Mouse (Mus musculus) neural tube, embryonic 14.5 days (tissue): ENCODE data around the gene Lrp2. TPM values are rescaled to one million over a fixed set of nuclear protein-coding genes. Genes with fewer than 3 reads are reported as not detected.

ENCODE experiments used
- ATAC-seq: fragments of 200-750 bp; cut with Nextera tagmentation; 2 replicates; pipeline ENCODE4 v1.8.0; 2017; ENCODE audit warnings: low read depth, mild to moderate bottlenecking, moderate TSS enrichment, moderate library complexity
- H3K27ac ChIP-seq: fragments of 300-500 bp; sonication (generic); 2 replicates; pipeline ENCODE4 v1.5.1; 2014; ENCODE audit warnings: low read depth, mild to moderate bottlenecking, control low read depth, low read length, moderate library complexity, mixed read lengths
- H3K27me3 ChIP-seq: fragments of 300-500 bp; sonication (generic); 2 replicates; pipeline ENCODE4 v1.6.1; 2014; ENCODE audit warnings: low read length; ENCODE audit not compliant: control insufficient read depth, insufficient read depth
- H3K36me3 ChIP-seq: fragments of 300-500 bp; sonication (generic); 2 replicates; pipeline ENCODE4 v1.6.1; 2014; ENCODE audit warnings: low read length, mixed read lengths; ENCODE audit not compliant: control insufficient read depth, insufficient read depth
- H3K4me1 ChIP-seq: fragments of 300-500 bp; sonication (generic); 2 replicates; pipeline ENCODE4 v1.6.1; 2014; ENCODE audit warnings: low read length; ENCODE audit not compliant: control insufficient read depth, insufficient read depth
- H3K4me2 ChIP-seq: fragments of 300-500 bp; sonication (generic); 2 replicates; pipeline ENCODE4 v1.6.1; 2014; ENCODE audit warnings: mild to moderate bottlenecking, low read depth, low read length, control low read depth
- H3K4me3 ChIP-seq: fragments of 300-500 bp; sonication (generic); 2 replicates; pipeline ENCODE4 v1.5.1; 2014; ENCODE audit warnings: low read depth, low read length, control low read depth, mixed read lengths
- H3K9ac ChIP-seq: fragments of 300-500 bp; sonication (generic); replicated peaks from 2 replicates; pipeline ENCODE4 v1.6.1; 2014; ENCODE audit warnings: low read depth, mild to moderate bottlenecking, control low read depth, low read length, mixed read lengths
- H3K9me3 ChIP-seq: fragments of 300-500 bp; sonication (generic); 2 replicates; pipeline ENCODE4 v1.6.1; 2016; ENCODE audit warnings: low read length; ENCODE audit not compliant: control insufficient read depth
- WGBS: fragments of 180-500 bp; shearing (Covaris S2); extraction: QIAGEN DNeasy Blood & Tissue Kit; methylation state at CpG from one replicate; pipeline ENCODE4 v1.1.7; 2014; 5-methylcytosine and 5-hydroxymethylcytosine counted together
- polyA plus RNA-seq: library from polyadenylated mRNA; unstranded; fragments of >200 nt; fragmentation: Nextera tagmentation; extraction: Ambion mirVana; gene quantifications from 2 replicates; pipeline ENCODE4 v1.2.1, GENCODE M21; 2014

The Lrp2 gene
- polyA plus RNA-seq, 1 experiment from 2014 or later, result 1.8 TPM

GRCm38 (mm10) chr2:69463609-69464008, 122.3 kb downstream of the Lrp2 start:
- 83% methylated on average over 6 of the region's 6 CpGs for WGBS
- H3K4me3 ChIP-seq, result no peak overlapping the region
- no peak overlapping the region for H3K9ac ChIP-seq
- no peaks in the 10 kb centered on the region for H3K9me3 ChIP-seq
- H3K4me1 ChIP-seq, result no peaks in the 10 kb centered on the region
- no peak for ATAC-seq
- no peak overlapping the region for H3K27ac ChIP-seq
- no peaks in the 10 kb centered on the region for H3K27me3 ChIP-seq
- no peak overlapping the region for H3K4me2 ChIP-seq
- H3K36me3 ChIP-seq, result no peaks in the 10 kb centered on the region

DNA sequence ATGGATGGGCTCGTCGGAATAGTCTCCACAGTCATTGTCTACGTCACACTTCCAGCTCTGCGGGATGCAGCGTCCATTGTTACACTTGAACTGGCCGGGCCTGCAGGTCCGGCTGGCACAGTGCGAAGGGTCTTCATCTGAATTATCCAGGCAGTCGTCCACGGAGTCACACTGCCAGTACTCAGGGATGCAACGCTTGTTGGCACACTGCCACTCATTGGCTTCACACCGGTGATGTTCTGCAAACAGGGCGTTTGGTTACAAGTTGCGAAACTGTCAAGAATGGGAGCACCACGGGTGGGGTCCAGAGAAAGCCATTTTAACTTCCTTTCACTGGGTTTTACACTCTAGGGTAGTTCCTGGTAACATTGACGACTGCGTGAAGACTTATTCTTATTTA, 126.4 kb downstream of the Lrp2 start:
- H3K36me3 ChIP-seq, result no peaks in the 10 kb centered on the region
- no peak overlapping the region for H3K27ac ChIP-seq
- ATAC-seq, result no peak
- H3K4me2 ChIP-seq, result no peak overlapping the region
- no peaks in the 10 kb centered on the region for H3K9me3 ChIP-seq
- no peaks in the 10 kb centered on the region for H3K4me1 ChIP-seq
- no peak overlapping the region for H3K4me3 ChIP-seq
- no peak overlapping the region for H3K9ac ChIP-seq
- H3K27me3 ChIP-seq, result no peaks in the 10 kb centered on the region
- WGBS, result 83% methylated on average over 17 of the region's 17 CpGs

GRCm38 (mm10) chr2:69451128-69451527, 134.7 kb downstream of the Lrp2 start:
- no peak overlapping the region for H3K4me2 ChIP-seq
- H3K27ac ChIP-seq, result no peak overlapping the region
- H3K9ac ChIP-seq, result no peak overlapping the region
- no peak overlapping the region for H3K4me3 ChIP-seq
- H3K9me3 ChIP-seq, result no peaks in the 10 kb centered on the region
- no peaks in the 10 kb centered on the region for H3K36me3 ChIP-seq
- no peaks in the 10 kb centered on the region for H3K27me3 ChIP-seq
- 76% methylated on average over 5 of the region's 5 CpGs for WGBS
- H3K4me1 ChIP-seq, result no peaks in the 10 kb centered on the region
- ATAC-seq, result no peak

DNA sequence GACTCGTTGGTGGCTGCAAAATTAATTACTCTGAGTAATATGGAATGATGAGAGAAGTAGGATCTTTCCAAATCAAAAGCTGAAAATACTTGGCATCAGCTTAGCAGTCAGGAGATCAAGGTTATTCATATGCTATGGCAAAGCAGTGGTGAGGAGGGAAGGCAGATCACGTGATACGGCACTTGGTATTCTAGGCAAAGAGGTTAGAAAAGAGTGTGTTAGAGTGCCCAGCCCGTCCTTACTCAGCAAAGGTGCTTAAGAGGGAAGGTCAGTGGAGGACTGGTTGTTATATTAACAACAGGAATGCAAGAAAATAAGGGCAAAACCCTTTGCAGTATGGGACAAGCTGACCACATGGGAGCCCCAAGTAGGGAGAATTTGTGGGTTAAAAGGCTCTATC, 137.3 kb downstream of the Lrp2 start:
- ATAC-seq, result no peak

DNA sequence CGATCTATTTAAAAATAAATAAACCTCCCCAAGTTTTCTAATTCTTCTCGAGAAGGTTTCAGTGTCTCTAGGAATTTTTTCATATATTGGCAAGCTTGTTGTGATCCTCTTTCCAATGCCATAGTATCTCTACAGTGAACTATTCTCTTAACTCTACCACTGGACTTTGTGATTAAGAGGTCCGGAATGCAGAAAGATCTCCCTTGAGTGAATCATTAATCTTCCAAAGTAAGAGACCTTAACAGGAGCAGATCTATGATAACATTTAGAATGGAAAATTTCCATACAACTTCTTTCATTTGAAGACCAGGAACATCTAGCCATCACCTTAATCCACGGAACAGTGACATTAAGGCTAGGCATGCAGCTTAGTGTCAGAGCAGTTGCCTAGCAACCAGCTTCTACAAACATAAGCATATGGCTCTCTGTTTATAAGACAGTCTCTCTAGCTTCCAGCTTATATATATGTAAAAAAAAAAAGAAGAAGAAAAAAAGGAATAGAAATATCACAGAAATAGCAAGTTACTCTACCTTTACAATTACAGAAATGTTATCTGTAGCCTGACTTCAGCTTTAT, 139.9 kb downstream of the Lrp2 start:
- no peak overlapping the region for H3K27ac ChIP-seq
- 76% methylated on average over 4 of the region's 4 CpGs for WGBS
- ATAC-seq, result no peak
- no peaks in the 10 kb centered on the region for H3K4me1 ChIP-seq
- no peak overlapping the region for H3K4me2 ChIP-seq
- H3K9ac ChIP-seq, result no peak overlapping the region
- no peaks in the 10 kb centered on the region for H3K27me3 ChIP-seq
- no peak overlapping the region for H3K4me3 ChIP-seq
- H3K36me3 ChIP-seq, result no peaks in the 10 kb centered on the region
- no peaks in the 10 kb centered on the region for H3K9me3 ChIP-seq

More for the DNA sequence above, 137.3 kb downstream of the Lrp2 start:
- Histone ChIP-seq H3K27ac (no peak overlapping the region), H3K9ac (no peak overlapping the region), H3K4me3 (no peak overlapping the region), H3K27me3 (no peaks in the 10 kb centered on the region), H3K4me1 (no peaks in the 10 kb centered on the region), H3K36me3 (no peaks in the 10 kb centered on the region), H3K4me2 (no peak overlapping the region), H3K9me3 (no peaks in the 10 kb centered on the region)
- 88% methylated on average over 4 of the region's 4 CpGs for WGBS

DNA sequence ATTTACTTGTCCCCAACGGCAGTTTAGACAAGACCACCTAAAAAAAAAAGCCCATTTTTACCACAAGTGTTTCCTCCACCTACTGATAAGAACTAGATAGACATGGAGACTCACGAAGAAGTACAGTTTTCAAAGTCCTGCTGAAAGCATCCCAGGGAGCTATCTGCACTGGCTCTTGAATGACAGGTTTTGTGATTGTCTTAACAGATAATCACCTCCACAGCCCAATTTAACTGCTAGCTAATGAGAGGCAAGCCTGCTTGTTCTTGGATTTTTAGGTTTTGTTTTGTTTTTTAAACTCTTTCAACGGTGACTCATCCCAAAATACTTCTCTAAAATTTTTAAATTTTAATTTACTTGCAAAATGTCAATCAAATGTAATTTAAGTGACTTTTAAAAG, 144.2 kb downstream of the Lrp2 start:
- no peaks in the 10 kb centered on the region for H3K27me3 ChIP-seq
- WGBS, result 90% methylated on average over 3 of the region's 3 CpGs
- no peak overlapping the region for H3K9ac ChIP-seq
- no peaks in the 10 kb centered on the region for H3K36me3 ChIP-seq
- no peaks in the 10 kb centered on the region for H3K4me1 ChIP-seq
- H3K4me3 ChIP-seq, result no peak overlapping the region
- H3K4me2 ChIP-seq, result no peak overlapping the region
- no peak for ATAC-seq
- H3K9me3 ChIP-seq, result no peaks in the 10 kb centered on the region
- no peak overlapping the region for H3K27ac ChIP-seq

DNA sequence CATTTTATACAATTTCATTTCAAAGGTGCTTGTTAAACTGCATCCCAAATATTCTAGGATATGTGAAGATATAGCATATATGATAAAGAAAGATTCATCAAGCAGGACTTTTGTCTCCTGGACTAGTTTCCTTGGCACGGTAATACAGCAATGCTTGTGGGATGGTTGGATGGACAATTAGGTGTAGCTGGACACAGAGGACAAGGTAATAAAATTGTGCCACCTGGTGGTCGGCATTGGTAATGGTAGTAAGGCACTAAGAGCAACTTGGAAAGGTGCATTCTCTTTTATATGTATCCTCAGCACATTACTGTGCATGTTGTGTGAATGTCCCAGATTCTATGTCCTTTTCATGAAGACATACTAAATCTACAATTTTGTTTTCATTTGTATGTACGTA, 157.7 kb downstream of the Lrp2 start:
- Histone ChIP-seq H3K27me3 (no peaks in the 10 kb centered on the region), H3K27ac (no peak overlapping the region), H3K9me3 (no peaks in the 10 kb centered on the region), H3K4me2 (no peak overlapping the region), H3K9ac (no peak overlapping the region), H3K4me1 (no peaks in the 10 kb centered on the region), H3K4me3 (no peak overlapping the region), H3K36me3 (no peaks in the 10 kb centered on the region)
- 30% methylated on average over 3 of the region's 3 CpGs for WGBS
- ATAC-seq, result peak; percentile 79; the same call in 1 of the 2 replicates

GRCm38 (mm10) chr2:69427141-69427540, 158.7 kb downstream of the Lrp2 start:
- ATAC-seq, result no peak

GRCm38 (mm10) chr2:69426081-69426480, 159.8 kb downstream of the Lrp2 start:
- H3K4me1 ChIP-seq, result no peaks in the 10 kb centered on the region
- H3K27ac ChIP-seq, result no peak overlapping the region
- no peak overlapping the region for H3K9ac ChIP-seq
- ATAC-seq, result no peak
- H3K27me3 ChIP-seq, result no peaks in the 10 kb centered on the region
- 95% methylated on average over 1 of the region's 1 CpGs for WGBS
- no peak overlapping the region for H3K4me2 ChIP-seq
- H3K9me3 ChIP-seq, result no peaks in the 10 kb centered on the region
- no peak overlapping the region for H3K4me3 ChIP-seq
- H3K36me3 ChIP-seq, result no peaks in the 10 kb centered on the region

More at GRCm38 (mm10) chr2:69427141-69427540, 158.7 kb downstream of the Lrp2 start:
- Histone ChIP-seq H3K36me3 (no peaks in the 10 kb centered on the region), H3K4me3 (no peak overlapping the region), H3K27me3 (no peaks in the 10 kb centered on the region), H3K9me3 (no peaks in the 10 kb centered on the region), H3K27ac (no peak overlapping the region), H3K9ac (no peak overlapping the region), H3K4me1 (no peaks in the 10 kb centered on the region), H3K4me2 (no peak overlapping the region)
- WGBS, result 92% methylated on average over 10 of the region's 10 CpGs
